Mouse (Mus musculus) spleen, adult 2 months (tissue): ENCODE results near the gene Aif1l.

Experiments used
- CTCF ChIP-seq: fragments of 200-500 bp; IDR thresholded peaks from 2 replicates; pipeline ENCODE4 v1.5.1; 2011; ENCODE audit warnings: mild to moderate bottlenecking, inconsistent platforms; ENCODE audit not compliant: insufficient read depth, insufficient read length, insufficient replicate concordance; ENCODE audit errors: extremely low read depth
- POLR2A ChIP-seq: fragments of 200-500 bp; IDR thresholded peaks from 2 replicates; pipeline ENCODE4 v1.6.1; 2011; ENCODE audit warnings: low read depth, low read length, inconsistent platforms

DNA sequence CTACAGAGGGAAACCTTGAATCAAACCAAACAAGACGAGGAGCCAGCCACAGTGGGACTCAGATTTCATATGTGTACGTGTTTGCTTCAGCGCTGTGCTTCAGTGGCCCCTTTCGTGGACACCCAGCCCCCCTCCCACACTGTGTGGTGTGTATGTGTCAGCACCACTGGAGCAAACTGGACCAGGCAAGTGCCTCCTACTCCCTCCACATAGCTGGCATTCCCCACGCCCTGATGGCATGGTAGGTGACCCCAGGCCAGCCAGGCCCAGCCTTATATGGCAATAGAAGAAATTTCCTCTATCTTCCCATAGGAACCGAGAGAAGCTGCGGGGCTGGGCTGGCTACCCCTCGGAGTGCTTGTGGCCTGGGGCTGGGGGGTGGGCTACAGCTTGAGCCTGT lies 3.7 kb downstream of the Aif1l start:
- TF ChIP-seq POLR2A (no peak), CTCF (no peak)
